Mouse (Mus musculus): ENCODE measurements around the gene Tspan5. TPM values are rescaled to one million over a fixed set of nuclear protein-coding genes. Genes with fewer than 3 reads are reported as not detected.

Gene Tspan5
- polyA plus RNA-seq, 1 experiment: 226 TPM

- Histone ChIP-seq H3K4me1 (ENCODE audit: control insufficient read depth, insufficient read depth, low read length) (peaks cover 4% of the 10 kb centered on the region; the same call in 1 of the 2 replicates), H3K4me3 (ENCODE audit: insufficient read depth, low read length) (no peak overlapping the region), H3K27ac (ENCODE audit: insufficient read depth, low read length) (no peak overlapping the region)
- no peak for TF ChIP-seq POLR2A (IDR thresholded peaks at IDR 0.05; ENCODE audit: extremely low read depth, insufficient read depth, low read length)
- no peak for TF ChIP-seq CTCF (IDR thresholded peaks at IDR 0.05; ENCODE audit: extremely low read depth, insufficient read depth, low read length)
Observed at GRCm38 (mm10) chr3:138916591-138916990, 174.6 kb downstream of the Tspan5 start.

- peaks cover 4% of the 10 kb centered on the region; the same call in 1 of the 2 replicates for H3K4me1 ChIP-seq (ENCODE audit: control insufficient read depth, insufficient read depth, low read length)
- H3K27ac ChIP-seq (ENCODE audit: insufficient read depth, low read length): no peak overlapping the region
- TF ChIP-seq CTCF (IDR thresholded peaks at IDR 0.05; ENCODE audit: extremely low read depth, insufficient read depth, low read length): no peak
- no peak for TF ChIP-seq POLR2A (IDR thresholded peaks at IDR 0.05; ENCODE audit: extremely low read depth, insufficient read depth, low read length)
- no peak overlapping the region for H3K4me3 ChIP-seq (ENCODE audit: insufficient read depth, low read length)
Observed at GRCm38 (mm10) chr3:138917016-138917415, 175.0 kb downstream of the Tspan5 start.

- H3K27ac ChIP-seq (ENCODE audit: insufficient read depth, low read length): no peak overlapping the region
- H3K4me3 ChIP-seq (ENCODE audit: insufficient read depth, low read length): no peak overlapping the region
- peaks cover 4% of the 10 kb centered on the region; the same call in 1 of the 2 replicates for H3K4me1 ChIP-seq (ENCODE audit: control insufficient read depth, insufficient read depth, low read length)
- TF ChIP-seq POLR2A (IDR thresholded peaks at IDR 0.05; ENCODE audit: extremely low read depth, insufficient read depth, low read length) (no peak), CTCF (IDR thresholded peaks at IDR 0.05; ENCODE audit: extremely low read depth, insufficient read depth, low read length) (no peak)
Observed at GRCm38 (mm10) chr3:138918241-138918640, 176.2 kb downstream of the Tspan5 start.

GRCm38 (mm10) chr3:138926161-138926560 lies 184.2 kb downstream of the Tspan5 start:
- Histone ChIP-seq H3K4me3 (ENCODE audit: insufficient read depth, low read length) (no peak overlapping the region), H3K27ac (ENCODE audit: insufficient read depth, low read length) (no peak overlapping the region), H3K4me1 (ENCODE audit: control insufficient read depth, insufficient read depth, low read length) (no peaks in the 10 kb centered on the region)
- no peak for TF ChIP-seq CTCF (IDR thresholded peaks at IDR 0.05; ENCODE audit: extremely low read depth, insufficient read depth, low read length)
- no peak for TF ChIP-seq POLR2A (IDR thresholded peaks at IDR 0.05; ENCODE audit: extremely low read depth, insufficient read depth, low read length)

- no peak overlapping the region for H3K4me3 ChIP-seq (ENCODE audit: insufficient read depth, low read length)
- no peaks in the 10 kb centered on the region for H3K4me1 ChIP-seq (ENCODE audit: control insufficient read depth, insufficient read depth, low read length)
- TF ChIP-seq CTCF (IDR thresholded peaks at IDR 0.05; ENCODE audit: extremely low read depth, insufficient read depth, low read length): no peak
- no peak overlapping the region for H3K27ac ChIP-seq (ENCODE audit: insufficient read depth, low read length)
Observed at GRCm38 (mm10) chr3:138927437-138927836, 185.4 kb downstream of the Tspan5 start.

GRCm38 (mm10) chr3:138936780-138937179 lies 194.8 kb downstream of the Tspan5 start:
- H3K4me1 ChIP-seq (ENCODE audit: control insufficient read depth, insufficient read depth, low read length): no peaks in the 10 kb centered on the region
- no peak for TF ChIP-seq POLR2A (IDR thresholded peaks at IDR 0.05; ENCODE audit: extremely low read depth, insufficient read depth, low read length)
- TF ChIP-seq CTCF (IDR thresholded peaks at IDR 0.05; ENCODE audit: extremely low read depth, insufficient read depth, low read length): no peak
- H3K4me3 ChIP-seq (ENCODE audit: insufficient read depth, low read length): no peak overlapping the region
- no peak overlapping the region for H3K27ac ChIP-seq (ENCODE audit: insufficient read depth, low read length)

GRCm38 (mm10) chr3:138937241-138937640 lies 195.2 kb downstream of the Tspan5 start:
- H3K4me3 ChIP-seq (ENCODE audit: insufficient read depth, low read length): no peak overlapping the region
- no peaks in the 10 kb centered on the region for H3K4me1 ChIP-seq (ENCODE audit: control insufficient read depth, insufficient read depth, low read length)
- TF ChIP-seq CTCF (IDR thresholded peaks at IDR 0.05; ENCODE audit: extremely low read depth, insufficient read depth, low read length): no peak
- no peak for TF ChIP-seq POLR2A (IDR thresholded peaks at IDR 0.05; ENCODE audit: extremely low read depth, insufficient read depth, low read length)
- H3K27ac ChIP-seq (ENCODE audit: insufficient read depth, low read length): no peak overlapping the region

GRCm38 (mm10) chr3:138941604-138942003 lies 199.6 kb downstream of the Tspan5 start:
- TF ChIP-seq POLR2A (IDR thresholded peaks at IDR 0.05; ENCODE audit: extremely low read depth, insufficient read depth, low read length) (no peak), CTCF (IDR thresholded peaks at IDR 0.05; ENCODE audit: extremely low read depth, insufficient read depth, low read length) (no peak)
- H3K27ac ChIP-seq (ENCODE audit: insufficient read depth, low read length): no peak overlapping the region

GRCm38 (mm10) chr3:138945516-138945915 lies 203.5 kb downstream of the Tspan5 start:
- Histone ChIP-seq H3K4me3 (ENCODE audit: insufficient read depth, low read length) (no peak overlapping the region), H3K27ac (ENCODE audit: insufficient read depth, low read length) (no peak overlapping the region), H3K4me1 (ENCODE audit: control insufficient read depth, insufficient read depth, low read length) (peaks cover 1% of the 10 kb centered on the region; the same call in 1 of the 2 replicates)
- no peak for TF ChIP-seq POLR2A (IDR thresholded peaks at IDR 0.05; ENCODE audit: extremely low read depth, insufficient read depth, low read length)
- no peak for TF ChIP-seq CTCF (IDR thresholded peaks at IDR 0.05; ENCODE audit: extremely low read depth, insufficient read depth, low read length)

More at GRCm38 (mm10) chr3:138941604-138942003, 199.6 kb downstream of the Tspan5 start:
- no peaks in the 10 kb centered on the region for H3K4me1 ChIP-seq (ENCODE audit: control insufficient read depth, insufficient read depth, low read length)
- H3K4me3 ChIP-seq (ENCODE audit: insufficient read depth, low read length): no peak overlapping the region

GRCm38 (mm10) chr3:138949081-138949480 lies 207.1 kb downstream of the Tspan5 start:
- TF ChIP-seq POLR2A (IDR thresholded peaks at IDR 0.05; ENCODE audit: extremely low read depth, insufficient read depth, low read length) (no peak), CTCF (IDR thresholded peaks at IDR 0.05; ENCODE audit: extremely low read depth, insufficient read depth, low read length) (no peak)
- Histone ChIP-seq H3K27ac (ENCODE audit: insufficient read depth, low read length) (no peak overlapping the region), H3K4me3 (ENCODE audit: insufficient read depth, low read length) (no peak overlapping the region), H3K4me1 (ENCODE audit: control insufficient read depth, insufficient read depth, low read length) (peaks cover 1% of the 10 kb centered on the region; the same call in 1 of the 2 replicates)

All from cortical plate, adult 2 months (tissue).